9 mouse cellular contexts compared by ENCODE assay signal in the genomic region with DNA sequence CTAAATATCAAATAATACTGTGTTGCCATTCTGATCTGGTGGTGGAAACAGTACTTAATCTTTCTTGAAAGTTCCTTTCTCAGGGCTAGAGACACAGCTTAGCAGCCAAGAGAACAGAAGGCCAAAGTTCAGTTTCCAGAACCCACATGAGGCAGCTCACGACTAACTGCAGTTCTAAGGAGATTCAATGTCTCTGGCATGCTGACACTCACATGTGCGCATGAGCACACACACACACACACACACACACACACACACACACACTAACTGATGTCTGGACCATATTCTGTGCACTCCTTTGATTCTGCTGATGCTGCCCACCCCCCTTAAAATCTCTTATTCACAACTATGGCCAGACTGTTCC. TPM values are rescaled to one million over a fixed set of nuclear protein-coding genes. Genes with fewer than 3 reads are reported as not detected.
DNase-seq lines count a peak whose midpoint lies in the region; ATAC-seq and TF ChIP-seq lines count a peak whose summit lies in the region.
"Had no signal": no experiment of that assay in that cellular context is flagged by ENCODE, and none has a peak within 500 bp of the region (broad histone marks: within the 10 kb centered on the region; RNA-seq: fewer than 3 reads in every experiment).

No protein-coding gene starts in this region.

- H3K27ac ChIP-seq in heart, embryonic 14.5 days (replicated peaks in 1 of 2; ENCODE audit: control insufficient read depth in 1 of 2, insufficient read depth in 1 of 2, low read depth in 2 of 2, low read length in 2 of 2): peak overlapping the region; percentile 75 to 85
- H3K27ac ChIP-seq in heart, embryonic 11.5 days (ENCODE audit: low read depth, low read length): no peak overlapping the region
- no peak overlapping the region for H3K27ac ChIP-seq in CH12.LX (ENCODE audit: insufficient read depth, low read depth)

- no peak for TF ChIP-seq POLR2A in CH12.LX (IDR thresholded peaks at IDR 0.05; ENCODE audit: low read depth, low read length)

- no peak for TF ChIP-seq RAD21 in CH12.LX (IDR thresholded peaks at IDR 0.05; ENCODE audit: low read depth, low read length)

- H3K4me3 ChIP-seq in heart, embryonic 14.5 days (ENCODE audit: control insufficient read depth in 1 of 2, insufficient read depth in 1 of 2, low read depth in 1 of 2, low read length in 2 of 2): no peak overlapping the region
- H3K4me3 ChIP-seq in heart, embryonic 11.5 days (ENCODE audit: low read depth, low read length): no peak overlapping the region
- H3K4me3 ChIP-seq in CH12.LX (replicated peaks in 1 of 3; ENCODE audit: low read depth in 2 of 3, low read length in 2 of 3, poor library complexity in 1 of 3): peak overlapping the region; percentile 21 to 49 (median 29)

- peaks cover 22 to 30% of the 10 kb centered on the region in 2 experiments for H3K4me1 ChIP-seq in heart, embryonic 14.5 days (ENCODE audit: control insufficient read depth in 2 of 2, insufficient read depth in 2 of 2, low read length in 2 of 2)
- peaks cover 10% of the 10 kb centered on the region for H3K4me1 ChIP-seq in heart, embryonic 11.5 days (ENCODE audit: control insufficient read depth, insufficient read depth, low read length)
- peaks cover 0 to 20% of the 10 kb centered on the region in 2 experiments; a peak in 2 of 4 replicates for H3K4me1 ChIP-seq in CH12.LX (ENCODE audit: control insufficient read depth in 1 of 2, insufficient read depth in 2 of 2)

- intact Hi-C loops in left cerebral cortex, postnatal 10 days (cut with DNase I): no loop called here
- intact Hi-C loops in gastrocnemius, postnatal 36 days (cut with DNase I): no loop called here

- no peak for TF ChIP-seq EP300 in CH12.LX (IDR thresholded peaks at IDR 0.05; ENCODE audit: low read length)

- H3K27me3 ChIP-seq in heart, embryonic 14.5 days (ENCODE audit: control insufficient read depth, insufficient read depth, low read length): no peaks in the 10 kb centered on the region
- no peaks in the 10 kb centered on the region for H3K27me3 ChIP-seq in heart, embryonic 11.5 days (ENCODE audit: control insufficient read depth, insufficient read depth, low read length)
- H3K27me3 ChIP-seq in CH12.LX (replicated peaks): no peaks in the 10 kb centered on the region
- H3K27me3 ChIP-seq: Patski had no signal

- 46% methylated on average over 2 of the region's 2 CpGs for WGBS in heart, embryonic 14.5 days
- WGBS in heart, embryonic 11.5 days (ENCODE audit: insufficient replicate concordance): 71% methylated on average over 2 of the region's 2 CpGs

- no peak for DNase-seq in CH12.LX (ENCODE audit: extremely low read depth)
- DNase-seq in kidney, postnatal 25 days: peak; percentile 42 to 68
- no peak for DNase-seq in left cerebral cortex, postnatal 10 days (ENCODE audit: extremely low spot score in 1 of 2, low spot score in 2 of 2)
- DNase-seq in gastrocnemius, postnatal 36 days: no peak
- DNase-seq in B cell, adult 2 months: no peak

- no peak for ATAC-seq in heart, embryonic 14.5 days (ENCODE audit: insufficient number of reproducible peaks, insufficient read depth, low FRiP score, low read depth)
- no peak for ATAC-seq in heart, embryonic 11.5 days (replicated peaks; ENCODE audit: insufficient number of reproducible peaks, low FRiP score, low TSS enrichment)
- peak; percentile 24 for ATAC-seq in activated CD4-positive, CD25-positive, alpha-beta regulatory T cell, adult 4 months
- ATAC-seq: Patski had no signal

- no peaks in the 10 kb centered on the region for H3K79me2 ChIP-seq in CH12.LX (replicated peaks; ENCODE audit: control insufficient read depth, extremely low read depth, insufficient read depth, poor library complexity, severe bottlenecking)

- no peaks in the 10 kb centered on the region for H3K9me3 ChIP-seq in heart, embryonic 14.5 days (ENCODE audit: control insufficient read depth, low read length)
- H3K9me3 ChIP-seq in heart, embryonic 11.5 days (replicated peaks; ENCODE audit: control insufficient read depth, low read length): no peaks in the 10 kb centered on the region
- peaks cover 3% of the 10 kb centered on the region for H3K9me3 ChIP-seq in CH12.LX (replicated peaks; ENCODE audit: low read length)

- dilution Hi-C loops in CH12.LX (cut with MboI; ENCODE audit: extremely low pct_ligation_motif_present, extremely low pct_unique_long_range_greater_than_20kb, low sequenced_read_pairs): no loop called here

- H3K9ac ChIP-seq in heart, embryonic 14.5 days (ENCODE audit: low read length): peak overlapping the region; percentile 27; the same call in 1 of the 2 replicates
- no peak overlapping the region for H3K9ac ChIP-seq in heart, embryonic 11.5 days (ENCODE audit: low read depth, low read length)
- no peak overlapping the region for H3K9ac ChIP-seq in CH12.LX (ENCODE audit: insufficient read depth, low read depth)

- in situ Hi-C loops in CH12.LX (cut with MboI; ENCODE audit: low pct_ligation_motif_present, low pct_unique_long_range_greater_than_20kb, low sequenced_read_pairs): no loop called here

- no peak for TF ChIP-seq CTCF in CH12.LX (conservative IDR thresholded peaks at IDR 0.05 in 1 of 2, IDR thresholded peaks at IDR 0.05 in 1 of 2; ENCODE audit: low read depth in 2 of 2, low read length in 2 of 2)

- H3K4me2 ChIP-seq in heart, embryonic 14.5 days (ENCODE audit: low read length): peak overlapping the region; percentile 53
- no peak overlapping the region for H3K4me2 ChIP-seq in heart, embryonic 11.5 days
- H3K4me2 ChIP-seq in CH12.LX (ENCODE audit: insufficient read depth, low read depth, poor library complexity, severe bottlenecking): peak overlapping the region; percentile 35

- H3K36me3 ChIP-seq in heart, embryonic 14.5 days (ENCODE audit: control insufficient read depth, insufficient read depth, low read length): no peaks in the 10 kb centered on the region
- no peaks in the 10 kb centered on the region for H3K36me3 ChIP-seq in heart, embryonic 11.5 days (ENCODE audit: control insufficient read depth, insufficient read depth, low read length)
- H3K36me3 ChIP-seq in CH12.LX (replicated peaks in 1 of 2; ENCODE audit: control insufficient read depth in 1 of 2, insufficient read depth in 1 of 2, low read length in 1 of 2): no peaks in the 10 kb centered on the region

TF ChIP-seq in CH12.LX, 34 proteins besides CTCF, POLR2A, EP300 and RAD21:
- TF ChIP-seq ELF1 (IDR thresholded peaks at IDR 0.05; ENCODE audit: low read depth, low read length) (no peak), ZC3H11A (IDR thresholded peaks at IDR 0.05; ENCODE audit: low read depth, low read length) (no peak), JUN (IDR thresholded peaks at IDR 0.05; ENCODE audit: insufficient read depth, low read depth, low read length) (no peak), MEF2A (IDR thresholded peaks at IDR 0.05; ENCODE audit: borderline replicate concordance, low read depth, low read length) (no peak), BHLHE40 (IDR thresholded peaks at IDR 0.05; ENCODE audit: low read depth, low read length) (peak; percentile 60), IRF4 (IDR thresholded peaks at IDR 0.05; ENCODE audit: low read depth, low read length) (0 out of 2 replicates have a peak, but pooled peaks have one; percentile 36), SIN3A (IDR thresholded peaks at IDR 0.05; ENCODE audit: low read length) (peak; percentile 38; the same call in 1 of the 2 replicates), ZNF384 (IDR thresholded peaks at IDR 0.05; ENCODE audit: low read depth, low read length) (0 out of 2 replicates have a peak, but pooled peaks have one; percentile 18), MAX (IDR thresholded peaks at IDR 0.05; ENCODE audit: low read length) (peak; percentile 41; the same call in 1 of the 2 replicates), NRF1 (IDR thresholded peaks at IDR 0.05; ENCODE audit: low read depth, low read length) (peak; percentile 66), MAZ (IDR thresholded peaks at IDR 0.05; ENCODE audit: low read depth, low read length) (no peak), MXI1 (IDR thresholded peaks at IDR 0.05; ENCODE audit: low read depth, low read length) (peak; percentile 63; the same call in 1 of the 2 replicates)
TF ChIP-seq in CH12.LX: peak in this region for 7.

RNA-seq across cellular contexts. Expression of a gene that starts 34.9 kb away (rescaled TPM):
- 11.9 and 12.9 TPM in 2 replicates for polyA plus RNA-seq in heart, embryonic 14.5 days (2014; fragmentation: Nextera tagmentation; extraction: Ambion mirVana)
- 8.2 and 10.7 TPM in 2 replicates for polyA plus RNA-seq in heart, embryonic 11.5 days (2014; fragmentation: Nextera tagmentation; extraction: Ambion mirVana)
- total RNA-seq in CH12.LX (2012; rRNA removed) (13.9 and 16.7 TPM in 2 replicates), CH12.LX (2014; rRNA removed) (12.2 and 13.0 TPM in 2 replicates)
- 20.4 and 25.7 TPM in 2 replicates for polyA plus RNA-seq in CH12.LX (2012; ENCODE audit: insufficient read length, low read depth)
- 1 to 10 TPM; 7.2 to 8.5 TPM for polyA plus RNA-seq in activated CD4-positive, CD25-positive, alpha-beta regulatory T cell, adult 4 months (2017; shearing (Covaris generic))
- 10 to 100 TPM; 47.2 to 48.0 TPM for total RNA-seq in left cerebral cortex, postnatal 10 days (2021)
- total RNA-seq in gastrocnemius, postnatal 36 days (2021): 10 to 100 TPM; 50.5 to 52.6 TPM

Comparison
In these comparisons a context has a peak if more than half of its experiments do, and no peak if none do; other contexts are left out.
1. H3K27ac ChIP-seq: peak in heart, embryonic 14.5 days (2 of 2); none in heart, embryonic 11.5 days (single experiment) and CH12.LX (single experiment).
2. H3K4me3 ChIP-seq: peak in CH12.LX (3 of 3); none in heart, embryonic 14.5 days (0 of 2) and heart, embryonic 11.5 days (single experiment).
3. DNase-seq: peak in kidney, postnatal 25 days (2 of 2); none in CH12.LX (single experiment), left cerebral cortex, postnatal 10 days (0 of 2), gastrocnemius, postnatal 36 days (0 of 2) and B cell, adult 2 months (0 of 2).